Mouse (Mus musculus) MEL-GATA-1-ER (cell line): ENCODE measurements around the gene Tshz2.
"Not testable (repeated sequence)": the region's sequence is repeated elsewhere in the genome, so short reads cannot be mapped to it uniquely, and the experiment has no call there.

Experiments
- DNase-seq: peaks from one replicate; pipeline ENCODE4 v3.0.0-alpha.2; 2012; ENCODE audit warnings: low read depth; ENCODE audit errors: extremely low read depth

Tshz2 gene

DNA sequence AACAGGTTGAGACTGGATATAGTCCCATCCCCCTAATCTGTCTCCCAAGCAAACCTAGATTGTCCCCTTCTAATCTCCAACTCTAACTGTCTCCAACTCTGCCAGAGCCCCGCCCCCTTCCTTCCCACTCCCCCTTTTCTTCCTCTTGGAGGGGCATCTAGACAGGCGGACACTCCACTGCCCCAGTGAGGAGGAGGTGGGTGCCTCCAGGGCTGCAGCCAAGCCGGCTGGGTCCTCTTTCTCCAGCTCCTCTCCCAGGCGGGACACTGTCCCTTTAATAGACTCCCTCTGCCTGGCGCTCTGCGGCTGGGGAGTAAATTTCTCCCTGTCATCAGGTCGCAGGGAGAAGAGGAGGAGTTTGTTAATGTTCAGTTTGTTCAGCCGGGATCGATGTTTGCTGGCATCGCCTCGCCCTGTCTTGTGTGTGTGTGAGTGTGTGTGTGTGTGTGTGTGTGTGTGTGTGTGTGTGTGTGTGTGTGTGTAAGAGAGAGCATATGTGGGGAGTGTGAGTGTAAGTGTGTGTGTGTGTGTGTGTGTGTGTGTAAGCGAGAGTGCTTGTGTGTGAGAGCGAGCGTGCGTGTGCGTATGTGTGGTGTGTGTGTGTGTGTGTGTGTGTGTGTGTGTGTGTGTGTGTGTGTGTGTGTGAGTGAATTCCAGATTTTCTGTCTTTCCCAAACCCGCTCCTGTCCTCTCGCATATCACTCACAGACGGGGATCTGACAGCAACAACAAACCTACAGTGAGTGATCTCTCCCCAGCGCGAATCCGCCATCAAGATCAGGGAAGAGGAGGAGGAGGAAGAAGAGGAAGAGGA lies at the start of gene Tshz2:
Tshz2 (plus strand) TSS at position 676 of the 814 bp plus-strand sequence.
- DNase-seq = no peak

DNA sequence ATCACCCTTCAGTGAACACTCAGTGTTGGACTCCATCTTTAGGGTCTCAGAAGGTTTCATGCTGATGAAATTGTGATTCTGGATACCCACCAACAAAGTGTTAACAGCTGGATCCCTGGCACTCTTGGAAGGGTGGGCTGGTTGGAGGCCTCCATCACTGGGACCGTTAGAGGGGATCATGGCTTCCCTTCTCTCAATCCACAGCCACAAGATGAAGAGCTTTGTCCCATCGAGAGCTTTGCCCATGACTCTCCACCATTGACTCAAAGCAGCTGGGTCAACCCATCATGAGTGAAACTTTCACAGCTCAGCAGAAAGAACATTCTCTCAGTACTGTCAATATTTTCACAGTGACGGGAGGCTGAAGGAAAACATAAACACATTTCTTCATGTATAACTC lies 49.3 kb upstream of the Tshz2 start:
- no peak for DNase-seq

DNA sequence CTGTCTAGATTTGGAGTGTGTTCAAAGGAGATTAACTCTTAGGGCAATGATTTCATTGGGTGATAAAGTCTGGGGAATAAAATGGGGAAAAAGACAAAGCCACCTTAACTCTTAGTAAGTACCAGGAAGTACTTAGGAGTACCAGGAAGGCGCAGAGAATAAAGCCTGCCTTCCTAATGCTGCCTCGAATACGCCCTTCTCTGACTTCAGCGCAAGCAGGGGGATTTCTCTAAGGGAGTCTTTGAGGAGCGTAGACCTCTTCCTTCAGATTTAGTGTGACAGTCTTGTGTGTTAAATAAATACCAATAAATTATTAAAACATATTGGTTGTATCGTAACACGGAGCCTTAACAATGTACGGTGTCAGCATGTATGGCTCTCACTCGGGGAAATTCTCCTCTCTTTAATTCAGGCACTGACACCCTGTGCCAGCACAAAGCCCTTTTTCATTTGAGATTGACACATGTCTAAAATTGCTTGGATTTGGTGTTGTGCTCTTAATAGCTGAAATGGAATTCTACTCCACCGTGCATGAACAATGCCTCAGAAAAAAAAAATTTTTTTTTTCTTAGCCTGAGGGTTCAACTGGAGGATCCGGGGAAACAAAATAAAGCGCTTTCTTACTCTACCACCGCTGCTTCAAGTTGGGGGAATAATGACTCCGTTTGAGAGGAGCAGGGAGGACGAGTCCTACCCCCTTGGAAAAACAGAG lies 47.9 kb upstream of the Tshz2 start:
- no peak for DNase-seq

DNA sequence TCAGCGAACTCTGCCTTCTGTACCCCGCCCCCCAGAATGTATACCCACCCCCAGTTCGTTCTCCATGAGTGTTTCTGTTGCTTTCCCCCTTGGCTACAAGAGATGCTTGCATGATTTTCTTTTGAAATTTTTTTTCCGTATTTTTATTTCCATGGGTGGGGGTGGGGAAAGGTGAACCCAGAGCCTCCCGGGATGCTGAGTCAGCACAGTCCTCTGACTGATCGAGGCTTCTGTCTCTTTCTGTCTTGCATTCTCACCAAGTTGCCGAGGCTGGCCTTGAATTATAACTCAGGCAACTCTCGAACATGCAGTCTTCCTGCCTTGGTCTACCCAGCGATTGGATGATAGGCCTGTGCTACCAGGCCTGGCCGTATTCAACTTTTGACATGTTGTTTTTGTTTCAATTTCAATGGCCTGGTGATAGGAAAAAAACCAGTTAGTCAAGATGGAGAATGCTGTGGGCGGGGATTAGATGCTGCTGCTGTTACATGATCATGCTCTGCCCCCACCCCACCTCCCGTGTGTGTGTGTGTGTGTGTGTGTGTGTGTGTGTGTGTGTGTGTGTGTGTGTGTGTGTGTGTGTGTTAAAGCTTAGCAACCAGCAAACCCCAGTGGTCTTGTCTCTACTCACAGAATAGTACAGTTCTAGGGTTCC lies 47.1 kb upstream of the Tshz2 start:
- no peak for DNase-seq

DNA sequence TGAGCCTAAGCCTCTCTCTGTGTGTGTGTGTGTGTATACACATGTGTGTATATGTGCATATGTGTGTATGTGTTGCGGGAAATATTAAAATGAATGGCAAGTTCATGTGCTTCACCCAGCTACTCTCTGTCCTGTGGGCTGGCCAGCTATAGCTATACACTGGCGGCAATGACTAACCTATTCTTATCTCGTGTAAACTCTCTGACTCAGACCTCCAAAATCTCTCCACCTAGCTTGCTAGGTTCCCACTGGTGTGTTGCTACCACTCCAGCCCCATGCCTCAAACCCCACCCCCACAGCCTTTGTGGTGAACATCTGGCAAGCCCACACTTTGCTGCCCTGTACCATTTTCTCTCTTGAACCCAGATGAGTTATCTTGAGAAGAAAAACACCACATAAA lies 46.1 kb upstream of the Tshz2 start:
- DNase-seq = no peak

DNA sequence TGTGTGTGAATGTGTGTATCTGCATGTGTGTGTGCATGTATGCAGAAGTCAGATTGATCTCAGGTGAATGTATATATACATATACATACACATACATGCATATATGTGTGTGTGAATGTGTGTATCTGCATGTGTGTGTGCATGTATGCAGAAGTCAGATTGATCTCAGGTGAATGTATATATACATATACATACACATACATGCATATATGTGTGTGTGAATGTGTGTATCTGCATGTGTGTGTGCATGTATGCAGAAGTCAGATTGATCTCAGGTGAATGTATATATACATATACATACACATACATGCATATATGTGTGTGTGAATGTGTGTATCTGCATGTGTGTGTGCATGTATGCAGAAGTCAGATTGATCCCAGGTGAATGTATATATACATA lies 45.2 kb upstream of the Tshz2 start, which contains the start of gene Gm11011:
Gm11011 (minus strand) TSS at position 101 of the 400 bp plus-strand sequence.
- DNase-seq = not testable (repeated sequence)

DNA sequence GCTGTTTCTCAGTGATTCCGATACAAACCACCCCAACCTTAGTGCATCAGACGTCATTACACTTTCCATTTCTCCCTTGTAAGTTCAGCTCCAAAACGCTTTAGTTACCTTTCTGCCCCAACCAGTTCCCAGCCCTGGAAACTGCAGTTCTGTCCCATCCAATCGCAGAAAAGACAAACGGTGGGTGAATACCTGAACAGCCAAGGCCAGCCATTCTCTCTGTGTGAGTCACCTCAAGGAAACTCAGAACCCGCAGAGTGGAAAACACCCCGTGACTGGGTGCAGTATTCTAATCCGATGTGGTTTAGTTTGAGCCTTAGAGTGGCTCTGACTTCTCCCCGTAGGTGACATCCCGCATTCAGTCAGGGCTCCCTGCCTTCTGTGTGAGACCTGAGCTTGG lies 43.1 kb upstream of the Tshz2 start:
- no peak for DNase-seq

DNA sequence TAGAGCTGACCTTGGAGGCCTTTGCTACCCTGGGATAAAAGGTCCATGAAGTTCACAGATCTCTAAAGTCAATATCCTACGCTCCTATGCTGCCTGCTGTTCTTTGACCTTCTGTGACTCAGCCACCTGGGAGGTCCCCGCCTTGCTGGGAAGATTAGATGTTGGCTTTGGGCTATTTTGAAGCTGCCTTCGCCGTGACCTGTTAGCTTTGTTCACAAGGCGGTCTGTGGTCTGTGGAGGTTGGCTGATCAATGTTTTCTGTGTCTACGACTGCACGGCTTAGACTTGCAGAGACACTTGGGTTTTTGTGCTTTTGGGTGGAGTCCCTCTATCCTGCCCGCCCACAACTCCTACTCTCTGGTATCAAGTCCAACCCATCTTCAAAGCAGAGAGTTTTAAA lies 42.4 kb upstream of the Tshz2 start:
- DNase-seq = no peak

DNA sequence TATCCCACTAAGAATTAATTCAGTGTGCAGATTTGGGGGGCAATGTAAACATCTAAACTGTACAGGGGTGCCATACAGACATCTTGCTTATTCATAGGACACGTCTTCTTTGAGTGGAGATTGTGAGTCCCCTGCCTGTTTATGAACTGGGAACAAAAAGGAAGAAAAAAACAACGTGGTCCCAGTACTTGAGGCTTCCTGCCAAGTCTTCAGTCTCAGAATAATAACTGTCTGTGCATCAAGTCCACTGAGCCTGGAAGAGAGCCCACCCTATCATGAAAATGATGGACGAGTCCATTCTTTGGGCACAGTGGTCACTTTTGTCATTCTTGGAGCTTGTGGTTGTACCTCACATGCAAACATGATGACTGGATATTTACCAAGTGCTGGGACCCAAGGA lies 39.1 kb upstream of the Tshz2 start:
- DNase-seq = no peak

DNA sequence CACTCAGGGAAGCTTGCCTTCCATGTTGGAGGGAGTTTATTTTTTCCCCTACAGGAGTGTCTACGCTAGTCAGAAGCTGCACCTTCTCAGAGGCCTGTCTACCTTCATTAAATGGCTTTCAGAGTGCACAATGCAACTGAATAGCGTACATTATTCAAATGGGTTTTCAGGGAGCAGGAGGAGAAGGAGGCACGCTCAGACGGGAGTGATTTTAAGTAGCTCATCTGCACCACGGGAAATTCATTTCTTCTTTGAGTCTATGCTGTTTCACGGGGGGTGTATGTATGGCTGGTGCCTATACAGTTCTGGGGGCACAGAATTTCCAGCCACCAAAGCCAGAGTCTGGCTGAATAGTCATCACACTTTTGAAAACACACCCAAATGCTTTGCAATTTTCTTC lies 35.5 kb upstream of the Tshz2 start:
- no peak for DNase-seq

DNA sequence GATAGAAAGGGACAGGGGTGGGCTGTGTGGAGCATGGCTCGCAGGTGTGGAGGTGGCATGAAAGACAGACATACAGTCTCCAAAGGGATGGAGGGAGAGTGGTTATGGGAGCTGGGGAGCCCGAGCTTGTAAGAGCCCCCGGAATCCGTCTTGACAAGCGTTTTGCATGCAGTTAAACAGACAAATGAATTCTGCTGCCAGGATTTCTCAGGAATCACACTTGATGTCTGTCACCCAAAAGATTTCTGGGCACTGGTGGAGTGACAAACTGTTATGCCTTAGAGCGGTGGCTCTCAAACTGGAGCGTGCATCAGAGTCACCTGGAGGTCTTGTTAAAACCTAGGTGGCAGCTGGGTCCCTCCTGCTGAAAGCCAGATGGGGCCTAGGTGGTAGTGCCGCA lies 34.8 kb upstream of the Tshz2 start:
- no peak for DNase-seq

DNA sequence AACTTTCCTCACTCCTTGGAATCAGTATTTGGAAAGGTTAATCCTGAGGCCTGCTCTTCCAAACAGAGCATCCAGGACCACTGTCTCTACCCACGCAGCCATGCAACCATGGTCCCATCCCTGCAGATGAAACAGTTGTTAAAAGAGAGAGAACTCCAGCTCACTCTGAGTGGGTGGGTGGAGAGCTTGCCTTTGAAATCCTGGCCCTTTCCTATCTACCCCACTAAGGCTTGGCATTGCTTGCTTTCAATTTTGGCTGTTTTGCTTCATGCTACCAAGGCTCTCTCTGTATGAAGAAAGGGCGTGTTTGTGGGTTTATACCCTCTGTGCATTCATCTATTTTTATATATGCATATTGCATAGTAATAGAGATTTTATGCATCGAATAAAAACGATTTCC lies 33.2 kb upstream of the Tshz2 start:
- DNase-seq = no peak

DNA sequence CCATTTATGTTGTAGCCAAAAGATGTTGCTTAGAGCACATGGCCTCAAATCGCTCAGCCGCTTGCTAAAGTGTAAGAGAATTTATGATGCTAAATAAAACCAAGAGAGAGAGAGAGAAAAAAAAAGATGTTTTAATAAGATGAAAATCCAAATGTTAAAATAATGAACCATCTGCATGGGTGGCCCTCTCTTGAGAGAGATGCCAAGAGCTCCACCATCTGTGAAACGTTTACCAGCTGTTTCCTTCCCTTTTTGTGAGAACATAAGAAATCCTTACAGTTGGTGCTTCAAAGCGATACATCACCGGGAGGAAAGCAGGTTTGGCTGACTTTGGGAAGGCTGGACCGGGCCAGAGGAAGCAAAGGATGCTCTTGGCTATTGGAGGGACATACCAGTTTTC lies 32.6 kb upstream of the Tshz2 start:
- DNase-seq = no peak

DNA sequence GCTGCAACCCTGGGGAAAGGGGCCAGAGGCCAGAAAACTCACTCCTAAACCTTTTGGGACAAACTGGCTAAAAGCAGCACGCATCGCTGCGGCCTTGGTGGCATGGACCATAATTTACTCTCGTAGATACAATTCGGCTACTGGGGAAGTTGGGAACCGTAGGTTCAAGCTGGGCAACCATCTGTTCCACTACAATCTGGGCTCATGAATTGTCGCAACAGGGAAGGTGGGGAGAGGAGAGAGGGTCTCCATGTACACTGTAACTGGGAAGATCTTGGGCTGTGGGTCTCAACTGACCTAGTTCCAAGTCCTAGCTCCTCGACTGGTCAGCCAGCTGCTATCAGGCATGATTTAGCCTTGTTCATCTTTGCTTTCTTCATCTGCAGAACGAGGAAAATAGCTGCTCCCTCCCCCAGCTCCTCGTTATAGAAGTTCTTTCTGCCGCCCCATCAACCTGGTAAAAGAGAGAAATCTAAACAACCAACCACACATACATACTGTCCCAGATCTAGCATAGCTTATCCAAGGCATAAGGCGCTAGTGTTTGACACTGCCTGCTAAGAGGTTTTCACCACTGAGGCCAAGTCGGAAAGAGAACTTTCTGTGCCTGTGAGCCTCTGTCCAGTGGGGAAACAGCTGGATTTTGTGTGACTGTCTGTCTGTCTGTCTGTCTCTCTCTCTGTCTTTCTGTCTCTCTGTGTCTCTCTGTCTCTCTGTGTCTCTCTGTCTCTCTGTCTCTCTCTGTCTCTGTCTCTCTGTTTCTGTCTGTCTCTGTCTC lies 25.7 kb upstream of the Tshz2 start:
- no peak for DNase-seq

DNA sequence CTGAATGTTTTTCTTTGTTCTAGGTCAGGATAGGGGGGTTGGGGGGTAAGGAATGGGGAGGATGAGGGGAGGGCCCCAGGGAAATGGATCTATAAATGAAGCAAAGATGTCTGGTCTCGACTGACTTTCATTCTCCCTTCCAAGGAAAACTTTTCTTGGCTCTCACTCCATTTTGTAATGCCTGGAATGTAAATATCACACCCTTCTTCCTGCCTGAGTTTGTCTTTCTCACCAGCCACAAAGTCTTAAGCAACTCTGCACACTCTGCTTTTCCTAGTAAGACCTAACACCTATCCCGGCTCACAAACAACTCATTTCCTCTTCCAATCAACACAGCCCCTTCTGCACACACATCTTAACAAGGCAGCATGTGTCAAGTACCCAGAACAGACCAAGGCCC lies 25.0 kb upstream of the Tshz2 start:
- no peak for DNase-seq

DNA sequence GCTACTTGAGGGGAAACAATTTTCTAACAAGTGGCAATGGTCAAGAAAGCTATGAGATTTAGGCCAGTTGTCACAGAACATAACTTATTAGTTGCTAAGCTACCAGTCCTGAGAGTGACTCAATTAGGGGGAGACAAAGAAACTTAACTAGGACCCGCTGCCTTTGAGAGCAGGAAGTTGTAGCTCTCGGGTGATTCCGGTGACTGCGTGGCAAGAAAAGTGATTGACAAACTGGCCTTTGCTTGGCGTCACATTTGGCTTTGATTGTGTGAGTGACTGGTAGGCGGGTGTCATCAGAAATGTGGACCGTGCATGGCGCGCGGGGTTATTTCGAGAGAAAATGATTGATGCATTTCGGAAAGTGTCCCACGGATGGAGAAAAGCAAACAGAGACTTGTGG lies 22.9 kb upstream of the Tshz2 start:
- no peak for DNase-seq

DNA sequence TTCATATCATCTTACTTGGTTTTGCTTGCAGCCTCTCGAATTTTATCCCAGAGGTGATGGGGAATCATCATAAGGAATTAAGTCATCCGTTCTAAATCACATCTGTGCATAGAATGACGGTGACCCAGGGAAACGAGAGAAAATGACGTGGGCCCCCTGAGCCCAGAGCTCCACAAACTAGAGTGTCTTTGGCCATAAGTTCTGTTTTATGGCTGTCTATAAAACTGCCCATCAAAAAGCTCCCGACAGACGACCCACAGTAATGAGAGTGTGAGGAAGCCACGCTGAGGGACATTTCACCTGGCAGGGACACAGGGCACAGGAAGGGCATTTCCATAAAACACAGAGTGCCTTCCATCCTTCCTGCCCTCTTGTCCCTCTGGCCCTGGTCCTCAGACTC lies 21.9 kb upstream of the Tshz2 start:
- no peak for DNase-seq

DNA sequence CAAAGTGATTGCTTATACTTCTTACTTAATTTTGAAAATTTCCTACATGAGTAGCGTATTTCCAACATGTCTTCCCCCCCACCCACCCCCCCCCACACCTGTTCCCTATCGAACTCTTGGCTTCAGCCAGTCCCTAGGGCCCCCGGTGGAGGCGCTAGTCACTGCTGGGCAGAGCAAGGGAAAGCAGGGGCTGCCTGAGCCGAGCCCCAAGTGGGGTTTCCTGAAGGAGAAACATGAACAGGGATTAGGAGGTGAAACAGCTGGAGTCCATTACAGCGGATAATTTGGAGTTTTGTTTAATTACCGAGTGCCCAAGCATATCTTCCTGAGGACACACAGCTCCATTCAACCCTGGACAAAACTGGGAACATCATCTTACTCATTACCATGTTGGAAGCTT lies 21.3 kb upstream of the Tshz2 start:
- no peak for DNase-seq

DNA sequence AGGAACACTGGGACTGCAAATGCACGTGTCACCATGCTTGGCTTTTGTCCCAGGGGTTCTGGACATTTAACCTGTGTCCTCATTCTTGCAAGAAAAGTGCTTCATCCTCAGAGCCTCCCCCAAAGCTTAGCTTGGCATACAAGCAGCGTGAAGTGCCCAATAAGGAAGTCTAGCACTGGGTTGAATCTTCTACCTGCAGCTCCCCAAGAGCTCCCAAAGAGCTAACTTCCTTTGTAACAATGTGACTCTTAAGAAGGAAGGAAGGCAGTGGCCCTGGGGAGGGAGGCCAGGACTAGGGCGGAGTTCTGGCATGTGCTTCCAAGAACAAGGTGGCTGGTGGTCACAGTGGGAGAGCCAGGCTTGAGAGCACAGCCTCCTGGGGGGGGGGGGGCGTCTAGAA lies 18.1 kb upstream of the Tshz2 start:
- no peak for DNase-seq

DNA sequence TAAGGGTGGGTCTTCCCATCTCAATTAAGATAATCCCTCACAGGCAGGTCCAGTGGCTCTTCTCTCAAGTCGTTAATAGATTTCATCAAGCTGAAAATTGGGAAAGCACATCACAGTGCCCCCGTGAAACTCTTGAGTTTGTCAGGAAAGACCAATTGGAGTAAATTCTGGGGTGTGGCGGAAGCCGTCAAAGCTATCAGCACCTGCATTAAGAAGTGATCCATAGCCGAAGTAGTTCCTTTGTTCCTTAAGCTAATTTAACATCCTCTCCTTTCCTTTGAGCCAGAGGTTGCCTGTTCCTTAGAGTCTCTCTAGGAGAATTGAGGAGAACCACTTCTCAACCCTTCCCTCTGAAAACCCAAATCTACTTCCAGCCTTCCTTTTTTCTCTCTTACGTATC lies 16.8 kb upstream of the Tshz2 start:
- no peak for DNase-seq

DNA sequence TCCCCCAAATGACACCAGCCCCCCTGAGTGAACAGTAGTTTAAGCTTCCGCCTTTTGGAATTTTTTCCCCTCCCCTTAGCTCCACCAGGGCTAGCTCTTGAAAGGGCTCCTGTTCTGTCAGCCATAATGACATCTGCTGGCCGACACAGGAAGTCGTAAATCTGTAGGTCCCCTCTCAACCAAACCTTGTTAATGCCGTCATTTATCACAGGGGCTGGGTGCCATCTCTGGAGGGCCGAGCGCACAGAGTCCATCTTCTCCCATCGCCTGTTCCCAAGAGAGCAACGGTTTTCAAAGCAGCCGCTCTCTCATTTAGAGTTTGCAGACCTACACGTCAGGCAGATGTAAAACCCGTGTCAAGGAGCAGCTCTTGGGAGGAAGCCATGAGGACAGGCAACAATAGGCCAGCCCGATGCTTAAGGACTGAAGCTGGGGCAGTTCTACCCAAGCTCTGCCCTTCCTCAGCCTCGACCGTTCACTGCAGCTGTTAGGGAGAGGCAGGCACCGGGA lies 11.6 kb upstream of the Tshz2 start:
- no peak for DNase-seq
